Mouse (Mus musculus) MEL (cell line): Measurements from ENCODE around the gene Slc36a1. TPM values are rescaled to one million over a fixed set of nuclear protein-coding genes. Genes with fewer than 3 reads are reported as not detected.

Experiments
- DNase-seq: peaks from one replicate; pipeline ENCODE4 v3.0.0; 2011; ENCODE audit warnings: low read depth, low spot score
- H3K27ac ChIP-seq: 2 replicates; pipeline ENCODE4 v1.5.1; 2012; ENCODE audit warnings: low read depth, mild to moderate bottlenecking, control low read depth, low read length, moderate library complexity; ENCODE audit not compliant: control insufficient read depth
- H3K27me3 ChIP-seq, 2 experiments: fragments of 150-350 bp in 1 of 2; sonication (generic) in 1 of 2; 2 replicates each; pipeline ENCODE4 v1.6.1; 2012; ENCODE audit warnings: low read length in 2 of 2, mild to moderate bottlenecking in 2 of 2, improper control_type of control experiment in 1 of 2, moderate library complexity in 1 of 2; ENCODE audit not compliant: insufficient read depth in 2 of 2, control insufficient read depth in 1 of 2
- H3K36me3 ChIP-seq, 2 experiments: 2 replicates each; pipeline ENCODE4 v1.6.1; 2012 to 2014; ENCODE audit warnings: low read length in 2 of 2, improper control_type of control experiment in 1 of 2, inconsistent platforms in 1 of 2, mild to moderate bottlenecking in 1 of 2; ENCODE audit not compliant: insufficient read depth in 2 of 2, control insufficient read depth in 1 of 2
- H3K4me1 ChIP-seq, 2 experiments: fragments of 150-350 bp in 1 of 2; sonication (generic) in 1 of 2; 2 replicates each; pipeline ENCODE4 v1.6.1; 2012; ENCODE audit warnings: low read length in 2 of 2, improper control_type of control experiment in 1 of 2, mild to moderate bottlenecking in 1 of 2; ENCODE audit not compliant: insufficient read depth in 2 of 2, control insufficient read depth in 1 of 2
- H3K4me3 ChIP-seq, 2 experiments: fragments of 150-350 bp in 1 of 2; sonication (generic) in 1 of 2; 2 replicates each; pipeline ENCODE4 v1.5.1; 2012; ENCODE audit warnings: low read depth in 2 of 2, low read length in 2 of 2, mild to moderate bottlenecking in 2 of 2, moderate library complexity in 2 of 2, control low read depth in 1 of 2, improper control_type of control experiment in 1 of 2; ENCODE audit not compliant: control insufficient read depth in 1 of 2, insufficient read depth in 1 of 2
- H3K79me2 ChIP-seq: 2 replicates; pipeline ENCODE4 v1.6.1; 2012; ENCODE audit warnings: mild to moderate bottlenecking, low read length, moderate library complexity; ENCODE audit not compliant: control insufficient read depth, poor library complexity, insufficient read depth
- H3K9ac ChIP-seq: 2 replicates; pipeline ENCODE4 v1.6.1; 2012; ENCODE audit warnings: low read depth, mild to moderate bottlenecking, control low read depth, low read length, moderate library complexity; ENCODE audit not compliant: control insufficient read depth, poor library complexity, severe bottlenecking
- H3K9me3 ChIP-seq: fragments of 150-350 bp; sonication (generic); replicated peaks from 2 replicates; pipeline ENCODE4 v1.6.1; 2012; ENCODE audit warnings: mild to moderate bottlenecking, low read length, improper control_type of control experiment, moderate library complexity; ENCODE audit not compliant: insufficient read depth
- BHLHE40 ChIP-seq: IDR thresholded peaks from 2 replicates; pipeline ENCODE4 v1.6.1; 2012; ENCODE audit warnings: low read depth, mild to moderate bottlenecking, inconsistent platforms, low read length, improper control_type of control experiment, borderline replicate concordance
- CHD1 ChIP-seq: IDR thresholded peaks from 2 replicates; pipeline ENCODE4 v1.6.1; 2012; ENCODE audit warnings: low read depth, mild to moderate bottlenecking, inconsistent platforms, low read length, improper control_type of control experiment
- E2F4 ChIP-seq: IDR thresholded peaks from 2 replicates; pipeline ENCODE4 v1.6.1; 2011; ENCODE audit warnings: low read depth, low read length, improper control_type of control experiment, borderline replicate concordance
- GATA1 ChIP-seq: IDR thresholded peaks from 2 replicates; pipeline ENCODE4 v1.6.1; 2011; ENCODE audit warnings: low read depth, low read length, improper control_type of control experiment
- JUND ChIP-seq: IDR thresholded peaks from 2 replicates; pipeline ENCODE4 v1.6.1; 2011; ENCODE audit warnings: low read depth, mild to moderate bottlenecking, improper control_type of control experiment, low read length
- KAT2A ChIP-seq: conservative IDR thresholded peaks from 2 replicates; pipeline ENCODE4 v1.6.1; 2012; ENCODE audit warnings: low read depth, low read length, improper control_type of control experiment, inconsistent platforms
- MXI1 ChIP-seq: IDR thresholded peaks from 2 replicates; pipeline ENCODE4 v1.6.1; 2011; ENCODE audit warnings: mild to moderate bottlenecking, low read depth, low read length, improper control_type of control experiment
- MYB ChIP-seq: IDR thresholded peaks from 2 replicates; pipeline ENCODE4 v1.6.1; 2011; ENCODE audit warnings: mild to moderate bottlenecking, low read depth, low read length, improper control_type of control experiment
- MYC ChIP-seq: IDR thresholded peaks from 2 replicates; pipeline ENCODE4 v1.6.1; 2011; ENCODE audit warnings: low read depth, mild to moderate bottlenecking, low read length, improper control_type of control experiment, moderate library complexity
- NRF1 ChIP-seq: IDR thresholded peaks from 2 replicates; pipeline ENCODE4 v1.6.1; 2014; ENCODE audit warnings: low read depth, mild to moderate bottlenecking, inconsistent platforms, low read length, improper control_type of control experiment, moderate library complexity; ENCODE audit not compliant: poor library complexity, insufficient read depth, severe bottlenecking
- POLR2AphosphoS2 ChIP-seq: IDR thresholded peaks from 2 replicates; pipeline ENCODE4 v1.6.1; 2011; ENCODE audit warnings: low read length, improper control_type of control experiment
- RAD21 ChIP-seq: IDR thresholded peaks from 2 replicates; pipeline ENCODE4 v1.6.1; 2011; ENCODE audit warnings: mild to moderate bottlenecking, low read depth, low read length, improper control_type of control experiment
- SMC3 ChIP-seq: IDR thresholded peaks from 2 replicates; pipeline ENCODE4 v1.6.1; 2011; ENCODE audit warnings: low read depth, low read length, improper control_type of control experiment
- TCF12 ChIP-seq: IDR thresholded peaks from 2 replicates; pipeline ENCODE4 v1.6.1; 2014; ENCODE audit warnings: low read depth, mild to moderate bottlenecking, inconsistent platforms, low read length, improper control_type of control experiment, moderate library complexity
- UBTF ChIP-seq: IDR thresholded peaks from 2 replicates; pipeline ENCODE4 v1.6.1; 2012; ENCODE audit warnings: low read depth, mild to moderate bottlenecking, inconsistent platforms, low read length, improper control_type of control experiment, moderate library complexity, borderline replicate concordance; ENCODE audit not compliant: insufficient read depth
- USF1 ChIP-seq: IDR thresholded peaks from 2 replicates; pipeline ENCODE4 v1.6.1; 2014; ENCODE audit warnings: low read depth, mild to moderate bottlenecking, inconsistent platforms, low read length, improper control_type of control experiment, moderate library complexity
- ZNF384 ChIP-seq: IDR thresholded peaks from 2 replicates; pipeline ENCODE4 v1.6.1; 2012; ENCODE audit warnings: low read depth, mild to moderate bottlenecking, inconsistent platforms, low read length, improper control_type of control experiment
- polyA plus RNA-seq, 2 experiments: library from polyadenylated mRNA; stranded (reverse) in 1 of 2; unstranded in 1 of 2; fragments of >175 nt in 1 of 2; fragments of >200 nt in 1 of 2; gene quantifications; 2 replicates each; pipeline versions ENCODE4 v1.2.1 to v1.2.4; 2012; ENCODE audit warnings: low replicate concordance in 2 of 2, low read depth in 1 of 2; ENCODE audit not compliant: insufficient read length in 2 of 2, insufficient read depth in 1 of 2, missing spikeins in 1 of 2
- total RNA-seq: library from RNA; depleted of rRNA; stranded (reverse); fragments of 300-350 nt; gene quantifications from 2 replicates; pipeline ENCODE4 v1.2.3, GENCODE M21; 2012

Gene Slc36a1
- total and polyA plus RNA-seq, 3 experiments: 2.8 to 5.2 TPM; not detected in 1

GRCm38 (mm10) chr11:55221306-55221705 is 17.2 kb downstream of the Slc36a1 start:
- Histone ChIP-seq H3K4me3 (no peak overlapping the region), H3K27ac (no peak overlapping the region), H3K9ac (no peak overlapping the region), H3K4me1 (no peaks in the 10 kb centered on the region), H3K79me2 (no peaks in the 10 kb centered on the region), H3K9me3 (no peaks in the 10 kb centered on the region), H3K36me3 (no peaks in the 10 kb centered on the region; a peak in 1 of 4 replicates), H3K27me3 (no peaks in the 10 kb centered on the region)
- no peak for TF ChIP-seq SMC3
- no peak for TF ChIP-seq RAD21
- no peak for TF ChIP-seq NRF1
- no peak for TF ChIP-seq KAT2A
- TF ChIP-seq MXI1: no peak
- no peak for TF ChIP-seq ZNF384
- TF ChIP-seq E2F4: no peak
- TF ChIP-seq MYB: no peak
- TF ChIP-seq USF1: no peak
- TF ChIP-seq GATA1: no peak
- no peak for TF ChIP-seq TCF12
- no peak for TF ChIP-seq JUND
- TF ChIP-seq POLR2AphosphoS2: no peak
- no peak for TF ChIP-seq BHLHE40
- DNase-seq: no peak

- Histone ChIP-seq H3K9ac (no peak overlapping the region), H3K36me3 (no peaks in the 10 kb centered on the region), H3K27ac (no peak overlapping the region), H3K9me3 (no peaks in the 10 kb centered on the region), H3K27me3 (no peaks in the 10 kb centered on the region), H3K4me3 (no peak overlapping the region), H3K4me1 (no peaks in the 10 kb centered on the region), H3K79me2 (no peaks in the 10 kb centered on the region)
- no peak for DNase-seq
- no peak for TF ChIP-seq GATA1
- no peak for TF ChIP-seq BHLHE40
- no peak for TF ChIP-seq UBTF
- TF ChIP-seq CHD1: no peak
- no peak for TF ChIP-seq MYC
These were observed 26.9 kb downstream of the Slc36a1 start for GRCm38 (mm10) chr11:55231034-55231433.
